Mouse (Mus musculus) neural tube, embryonic 14.5 days (tissue): Measurements from ENCODE around the gene Gm7347. TPM values are rescaled to one million over a fixed set of nuclear protein-coding genes. Genes with fewer than 3 reads are reported as not detected.
"Not testable (repeated sequence)": the region's sequence is repeated elsewhere in the genome, so short reads cannot be mapped to it uniquely, and the experiment has no call there.

Experiments used
- ATAC-seq: fragments of 200-750 bp; cut with Nextera tagmentation; 2 replicates; pipeline ENCODE4 v1.8.0; 2017; ENCODE audit warnings: low read depth, mild to moderate bottlenecking, moderate TSS enrichment, moderate library complexity
- H3K27ac ChIP-seq: fragments of 300-500 bp; sonication (generic); 2 replicates; pipeline ENCODE4 v1.5.1; 2014; ENCODE audit warnings: low read depth, mild to moderate bottlenecking, control low read depth, low read length, moderate library complexity, mixed read lengths
- H3K27me3 ChIP-seq: fragments of 300-500 bp; sonication (generic); 2 replicates; pipeline ENCODE4 v1.6.1; 2014; ENCODE audit warnings: low read length; ENCODE audit not compliant: control insufficient read depth, insufficient read depth
- H3K36me3 ChIP-seq: fragments of 300-500 bp; sonication (generic); 2 replicates; pipeline ENCODE4 v1.6.1; 2014; ENCODE audit warnings: low read length, mixed read lengths; ENCODE audit not compliant: control insufficient read depth, insufficient read depth
- H3K4me1 ChIP-seq: fragments of 300-500 bp; sonication (generic); 2 replicates; pipeline ENCODE4 v1.6.1; 2014; ENCODE audit warnings: low read length; ENCODE audit not compliant: control insufficient read depth, insufficient read depth
- H3K4me2 ChIP-seq: fragments of 300-500 bp; sonication (generic); 2 replicates; pipeline ENCODE4 v1.6.1; 2014; ENCODE audit warnings: mild to moderate bottlenecking, low read depth, low read length, control low read depth
- H3K4me3 ChIP-seq: fragments of 300-500 bp; sonication (generic); 2 replicates; pipeline ENCODE4 v1.5.1; 2014; ENCODE audit warnings: low read depth, low read length, control low read depth, mixed read lengths
- H3K9ac ChIP-seq: fragments of 300-500 bp; sonication (generic); replicated peaks from 2 replicates; pipeline ENCODE4 v1.6.1; 2014; ENCODE audit warnings: low read depth, mild to moderate bottlenecking, control low read depth, low read length, mixed read lengths
- H3K9me3 ChIP-seq: fragments of 300-500 bp; sonication (generic); 2 replicates; pipeline ENCODE4 v1.6.1; 2016; ENCODE audit warnings: low read length; ENCODE audit not compliant: control insufficient read depth
- WGBS: fragments of 180-500 bp; shearing (Covaris S2); extraction: QIAGEN DNeasy Blood & Tissue Kit; methylation state at CpG from one replicate; pipeline ENCODE4 v1.1.7; 2014; 5-methylcytosine and 5-hydroxymethylcytosine counted together
- polyA plus RNA-seq: library from polyadenylated mRNA; unstranded; fragments of >200 nt; fragmentation: Nextera tagmentation; extraction: Ambion mirVana; gene quantifications from 2 replicates; pipeline ENCODE4 v1.2.1, GENCODE M21; 2014

The Gm7347 gene
- polyA plus RNA-seq, 1 experiment from 2014 or later = 0.51 TPM

DNA sequence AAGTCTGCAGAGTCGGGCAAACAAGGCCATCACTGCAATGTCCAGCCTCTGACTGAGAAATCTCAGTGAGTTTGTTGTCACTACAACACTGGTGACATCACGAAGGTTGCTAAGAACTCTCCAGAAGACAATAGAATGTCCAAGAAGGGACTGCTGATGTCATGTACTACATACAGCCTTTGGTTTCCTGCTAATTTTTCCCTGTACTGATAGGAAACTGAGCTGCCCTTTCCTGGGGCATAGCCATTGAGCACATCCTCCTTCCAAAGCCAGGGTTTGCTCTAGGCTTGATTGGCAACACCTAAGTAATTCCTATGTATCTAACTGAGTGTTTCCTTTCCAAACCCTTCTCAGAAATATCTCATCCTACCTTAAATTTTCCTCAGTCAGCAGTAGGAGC, 53.7 kb downstream of the Gm7347 start, which contains the start of gene Gm1979:
Gene Gm1979, minus strand, starts transcription at position 101 of the 400 bp plus-strand sequence.
- WGBS = 83% methylated on average over 1 of the region's 2 CpGs
- not testable (repeated sequence) for H3K27me3 ChIP-seq, H3K9me3 ChIP-seq, H3K4me2 ChIP-seq, ATAC-seq, H3K4me1 ChIP-seq, H3K36me3 ChIP-seq, H3K9ac ChIP-seq, H3K27ac ChIP-seq, H3K4me3 ChIP-seq

Other genes with a start within 250 kb of the Gm7347 start
- 0.13 TPM in 1 of 2 replicates, not detected in the other for gene Gm21663, start 116.2 kb downstream of the Gm7347 start, polyA plus RNA-seq
- gene Gm21671, start 104.2 kb downstream of the Gm7347 start, polyA plus RNA-seq = 0.22 and 0.35 TPM in 2 replicates
- gene Gm21680, start 85.9 kb downstream of the Gm7347 start, polyA plus RNA-seq = 0.26 and 0.62 TPM in 2 replicates
- gene Gm21698, start 69.9 kb downstream of the Gm7347 start, polyA plus RNA-seq = 0.46 TPM in 1 of 2 replicates, not detected in the other
- gene Gm1979, start 53.8 kb downstream of the Gm7347 start, polyA plus RNA-seq = 0.17 and 0.62 TPM in 2 replicates
- 0.16 TPM in 1 of 2 replicates, not detected in the other for gene Gm5862, start 35.7 kb downstream of the Gm7347 start, polyA plus RNA-seq
- gene Speer4a, start 19.0 kb downstream of the Gm7347 start, polyA plus RNA-seq = 0.35 and 0.44 TPM in 2 replicates
- 0.33 TPM in 1 of 2 replicates, not detected in the other for gene Gm10471, start 30.7 kb upstream of the Gm7347 start, polyA plus RNA-seq
- 0.44 and 0.83 TPM in 2 replicates for gene 5031410I06Rik, start 46.8 kb upstream of the Gm7347 start, polyA plus RNA-seq
- 0.17 and 0.23 TPM in 2 replicates for gene Gm10220, start 62.8 kb upstream of the Gm7347 start, polyA plus RNA-seq
- 0.42 and 0.66 TPM in 2 replicates for gene Gm7361, start 199.1 kb upstream of the Gm7347 start, polyA plus RNA-seq